Mouse (Mus musculus): ENCODE data around the gene Sgcb.

DNA sequence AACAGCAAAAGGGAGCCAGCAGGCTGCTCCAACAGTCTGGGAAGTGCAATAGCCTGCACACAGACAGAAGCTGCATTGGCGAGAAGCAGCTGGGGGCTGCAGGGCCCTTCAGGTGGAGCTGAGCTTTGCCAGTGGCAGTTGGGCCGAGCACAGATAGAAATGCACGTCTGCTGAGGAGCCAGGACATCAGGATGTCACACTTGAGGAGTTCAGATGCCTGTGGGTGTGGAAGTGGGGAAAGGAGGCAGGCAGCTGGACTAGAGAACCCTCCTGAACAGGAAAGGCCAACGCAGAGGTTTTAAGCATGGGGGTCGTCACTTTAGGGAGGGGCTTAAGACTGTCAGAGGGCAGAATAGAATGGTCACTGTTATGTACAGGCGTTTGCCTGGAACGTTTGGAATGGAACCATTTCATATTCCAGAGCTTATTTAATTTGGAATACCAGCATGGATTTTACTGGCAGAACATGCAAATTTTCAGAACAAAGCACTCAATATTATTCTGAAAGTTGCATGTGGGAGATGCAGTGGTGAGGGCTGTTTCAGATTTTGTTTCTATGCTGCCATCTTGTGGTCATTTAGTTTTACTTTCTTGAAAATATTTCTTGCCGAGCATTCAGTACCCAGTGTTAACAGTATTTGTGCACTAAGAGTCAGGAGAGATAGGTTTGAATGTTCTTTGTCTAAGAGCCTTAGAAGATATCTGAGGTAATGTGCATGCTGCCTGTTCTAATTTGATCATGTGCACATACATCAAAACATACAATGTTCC, 10.1 kb downstream of the Sgcb start:
- TF ChIP-seq ZNF384 (IDR thresholded peaks at IDR 0.05; ENCODE audit: low read depth, low read length) (no peak), HCFC1 (IDR thresholded peaks at IDR 0.05; ENCODE audit: borderline replicate concordance, insufficient read depth, low read length) (no peak), ZC3H11A (IDR thresholded peaks at IDR 0.05; ENCODE audit: borderline replicate concordance, low read depth, low read length) (no peak)

Measured in ES-E14 (cell line).